9 mouse cellular contexts compared by ENCODE assay signal in genomic region chr6:15743291-15743792, GRCm38 (mm10). TPM values are rescaled to one million over a fixed set of nuclear protein-coding genes. Genes with fewer than 3 reads are reported as not detected.
DNase-seq lines count a peak whose midpoint lies in the region; ATAC-seq and TF ChIP-seq lines count a peak whose summit lies in the region.
"Had no signal": no experiment of that assay in that cellular context is flagged by ENCODE, and none has a peak within 500 bp of the region (broad histone marks: within the 10 kb centered on the region; RNA-seq: fewer than 3 reads in every experiment).

No protein-coding gene starts in this region.

- peaks cover 14% of the 10 kb centered on the region; the same call in 1 of the 2 replicates for H3K36me3 ChIP-seq in lung, embryonic 14.5 days (ENCODE audit: insufficient read depth)
- 0 out of 2 replicates have a peak, but pooled peaks cover 3% of the 10 kb centered on the region for H3K36me3 ChIP-seq in heart, embryonic 11.5 days (ENCODE audit: control insufficient read depth, insufficient read depth, low read length)
- H3K36me3 ChIP-seq in stomach, embryonic 14.5 days (ENCODE audit: control insufficient read depth, insufficient read depth, low read length): peaks cover 8% of the 10 kb centered on the region; the same call in 1 of the 2 replicates
- H3K36me3 ChIP-seq: liver, embryonic 15.5 days had no signal

- H3K4me3 ChIP-seq in lung, embryonic 14.5 days (ENCODE audit: low read depth, low read length): no peak overlapping the region
- no peak overlapping the region for H3K4me3 ChIP-seq in lung, adult 2 months (replicated peaks; ENCODE audit: extremely low read depth, low read depth, low read length)
- no peak overlapping the region for H3K4me3 ChIP-seq in heart, embryonic 11.5 days (ENCODE audit: low read depth, low read length)
- H3K4me3 ChIP-seq in stomach, embryonic 14.5 days (ENCODE audit: low read depth, low read length): no peak overlapping the region
- H3K4me3 ChIP-seq: liver, embryonic 15.5 days had no signal

- H3K9me3 ChIP-seq in lung, embryonic 14.5 days (ENCODE audit: low read depth, low read length): no peaks in the 10 kb centered on the region
- no peaks in the 10 kb centered on the region for H3K9me3 ChIP-seq in heart, embryonic 11.5 days (replicated peaks; ENCODE audit: control insufficient read depth, low read length)
- H3K9me3 ChIP-seq in stomach, embryonic 14.5 days (ENCODE audit: control insufficient read depth, low read depth, low read length): no peaks in the 10 kb centered on the region
- H3K9me3 ChIP-seq: liver, embryonic 15.5 days had no signal

- no peak overlapping the region for H3K9ac ChIP-seq in lung, embryonic 14.5 days
- no peak overlapping the region for H3K9ac ChIP-seq in heart, embryonic 11.5 days (ENCODE audit: low read depth, low read length)
- no peak overlapping the region for H3K9ac ChIP-seq in stomach, embryonic 14.5 days (replicated peaks; ENCODE audit: low read depth, low read length)
- H3K9ac ChIP-seq: liver, embryonic 15.5 days had no signal

- peaks cover 4% of the 10 kb centered on the region for H3K4me1 ChIP-seq in lung, embryonic 14.5 days (ENCODE audit: insufficient read depth)
- peaks cover 15% of the 10 kb centered on the region for H3K4me1 ChIP-seq in lung, adult 2 months (ENCODE audit: control insufficient read depth, insufficient read depth, low read length)
- H3K4me1 ChIP-seq in heart, embryonic 11.5 days (ENCODE audit: control insufficient read depth, insufficient read depth, low read length): peaks cover 10% of the 10 kb centered on the region
- peaks cover 9% of the 10 kb centered on the region for H3K4me1 ChIP-seq in stomach, embryonic 14.5 days (ENCODE audit: control insufficient read depth, insufficient read depth, low read length)

- 52% methylated on average over 8 of the region's 8 CpGs for WGBS in lung, embryonic 14.5 days
- 65% methylated on average over 8 of the region's 8 CpGs for WGBS in lung, adult 2 months
- WGBS in heart, embryonic 11.5 days (ENCODE audit: insufficient replicate concordance): 42% methylated on average over 8 of the region's 8 CpGs
- 47% methylated on average over 8 of the region's 8 CpGs for WGBS in stomach, embryonic 14.5 days

- DNase-seq in adrenal gland, adult 2 months: peak; percentile 68
- DNase-seq in adrenal gland, postnatal 25 days: no peak
- no peak for DNase-seq in lung, embryonic 14.5 days
- DNase-seq in lung, adult 2 months: no peak
- DNase-seq in thymus, postnatal 10 days (ENCODE audit: low spot score in 2 of 2): no peak
- no peak for DNase-seq in right cerebral cortex, postnatal 10 days (ENCODE audit: low spot score in 2 of 2)

- H3K4me2 ChIP-seq in lung, embryonic 14.5 days: no peak overlapping the region
- H3K4me2 ChIP-seq in heart, embryonic 11.5 days: peak overlapping the region; percentile 19; the same call in 1 of the 2 replicates
- H3K4me2 ChIP-seq in stomach, embryonic 14.5 days (replicated peaks; ENCODE audit: low read depth, low read length): no peak overlapping the region
- H3K4me2 ChIP-seq: liver, embryonic 15.5 days had no signal

- TF ChIP-seq CTCF in lung, embryonic 14.5 days (IDR thresholded peaks at IDR 0.05; ENCODE audit: low read depth): no peak
- no peak for TF ChIP-seq CTCF in lung, adult 2 months (IDR thresholded peaks at IDR 0.05; ENCODE audit: insufficient read depth, low read length)

- TF ChIP-seq POLR2A in lung, adult 2 months (IDR thresholded peaks at IDR 0.05; ENCODE audit: borderline replicate concordance, extremely low read depth, low read depth, low read length): no peak

- H3K27ac ChIP-seq in lung, embryonic 14.5 days (ENCODE audit: low read depth): peak overlapping the region; percentile 1; the same call in 1 of the 2 replicates
- peak overlapping the region; percentile 79 for H3K27ac ChIP-seq in heart, embryonic 11.5 days (ENCODE audit: low read depth, low read length)
- H3K27ac ChIP-seq in stomach, embryonic 14.5 days (ENCODE audit: low read length): peak overlapping the region; percentile 62
- H3K27ac ChIP-seq: liver, embryonic 15.5 days had no signal

- H3K27me3 ChIP-seq in lung, embryonic 14.5 days (ENCODE audit: insufficient read depth, low read length): no peaks in the 10 kb centered on the region
- no peaks in the 10 kb centered on the region for H3K27me3 ChIP-seq in heart, embryonic 11.5 days (ENCODE audit: control insufficient read depth, insufficient read depth, low read length)
- no peaks in the 10 kb centered on the region for H3K27me3 ChIP-seq in stomach, embryonic 14.5 days (ENCODE audit: control insufficient read depth, insufficient read depth, low read length)
- H3K27me3 ChIP-seq: liver, embryonic 15.5 days had no signal

- no peak for ATAC-seq in lung, embryonic 14.5 days (ENCODE audit: insufficient read depth)
- ATAC-seq in heart, embryonic 11.5 days (replicated peaks; ENCODE audit: insufficient number of reproducible peaks, low FRiP score, low TSS enrichment): 0 out of 2 replicates have a peak, but pooled peaks have one; percentile 55
- ATAC-seq in stomach, embryonic 14.5 days (ENCODE audit: insufficient number of reproducible peaks, insufficient read depth, low FRiP score, low read depth): no peak

RNA-seq across cellular contexts. Expression of gene Mdfic, which starts 22.9 kb away (rescaled TPM):
- total RNA-seq in adrenal gland, adult 2 months (2021): 10 to 100 TPM; 46.4 to 75.2 TPM
- polyA plus RNA-seq in adrenal gland, adult 2 months (2012; rRNA removed): 18.1 and 21.0 TPM in 2 replicates
- total RNA-seq in adrenal gland, postnatal 25 days (2021): 66.6 and 80.4 TPM in 2 replicates
- polyA plus RNA-seq in lung, embryonic 14.5 days (2014; fragmentation: Nextera tagmentation; extraction: Ambion mirVana): 11.7 and 12.4 TPM in 2 replicates
- polyA plus RNA-seq in lung, adult 2 months (2012; rRNA removed): 23.8 and 23.9 TPM in 2 replicates
- polyA plus RNA-seq in heart, embryonic 11.5 days (2014; fragmentation: Nextera tagmentation; extraction: Ambion mirVana): 7.4 and 8.1 TPM in 2 replicates
- polyA plus RNA-seq in stomach, embryonic 14.5 days (2014; fragmentation: Nextera tagmentation; extraction: Ambion mirVana): 12.7 and 15.6 TPM in 2 replicates

Comparison
In these comparisons a context has a peak if more than half of its experiments do, and no peak if none do; other contexts are left out.
1. H3K27ac ChIP-seq: peak in every context shown above with its lines; median percentile 79 in heart, embryonic 11.5 days; 62 in stomach, embryonic 14.5 days; 1 in lung, embryonic 14.5 days.